Mouse (Mus musculus): ENCODE data around the gene Fam171a1.

Gene Fam171a1

DNA sequence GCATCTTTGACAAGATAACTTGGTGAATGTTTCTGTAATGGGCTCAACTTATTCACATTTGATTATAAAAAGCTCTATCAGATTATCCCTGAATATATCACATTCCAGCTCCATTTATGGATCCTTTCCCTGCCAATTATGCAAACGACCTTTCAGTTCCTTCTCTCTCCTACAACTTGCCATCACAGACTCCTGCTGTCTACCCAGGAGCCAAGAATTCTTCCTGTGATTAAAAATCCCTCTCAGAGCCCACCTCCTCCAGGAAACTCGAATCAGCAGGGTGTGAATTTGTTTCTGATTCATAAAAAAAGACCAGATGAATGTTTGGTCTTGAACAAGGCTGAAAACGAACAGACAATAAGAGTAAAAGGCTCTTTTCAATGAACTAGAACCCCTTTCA lies 153.9 kb downstream of the Fam171a1 start:
- no peak for DNase-seq (ENCODE audit: low read depth, low spot score)

DNA sequence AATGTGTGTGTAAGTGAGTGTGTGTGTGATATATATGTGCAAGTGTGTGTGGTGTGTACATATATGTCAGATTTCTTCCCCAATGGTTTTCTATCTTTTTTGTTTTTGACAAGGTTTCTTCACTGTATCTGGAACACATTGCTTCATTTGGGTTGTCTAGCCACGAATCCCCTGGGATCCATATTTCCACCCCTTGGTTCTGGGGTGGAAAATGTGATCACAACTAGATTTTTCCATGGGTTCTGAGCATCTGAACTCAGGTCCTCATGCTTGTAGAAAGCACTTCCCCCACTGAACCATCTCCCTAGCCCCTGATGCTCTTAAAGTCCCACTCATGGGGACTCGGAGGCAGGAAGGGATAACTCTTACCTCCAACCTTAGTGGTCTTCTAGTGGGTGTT lies 159.3 kb downstream of the Fam171a1 start:
- no peak for DNase-seq (ENCODE audit: low read depth, low spot score)

DNA sequence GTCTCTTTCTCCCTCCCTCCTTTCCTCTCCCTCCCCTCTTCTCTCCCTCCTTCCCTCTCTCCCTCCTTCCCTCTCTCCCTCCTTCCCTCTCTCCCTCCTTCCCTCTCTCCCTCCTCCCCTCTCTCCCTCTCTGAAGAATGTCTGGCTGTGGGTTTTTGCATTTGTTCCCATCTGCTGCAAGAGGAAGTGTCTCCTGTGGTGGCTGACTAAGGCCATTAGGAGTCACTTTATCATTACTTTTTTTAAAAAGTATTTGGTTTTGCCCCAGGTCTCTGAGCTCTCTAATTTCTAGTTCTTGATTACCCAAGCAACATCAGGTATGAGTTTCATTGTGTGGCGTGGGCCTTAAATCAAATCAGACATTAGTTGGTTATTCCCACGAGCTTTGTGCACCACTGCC lies 162.1 kb downstream of the Fam171a1 start:
- no peak for DNase-seq (ENCODE audit: low read depth, low spot score)
